Mouse (Mus musculus) kidney, postnatal 14 days (tissue): ENCODE results near the gene Nsf.

Source experiments
- DNase-seq: peaks from one replicate; pipeline ENCODE4 v3.0.0; 2022; ENCODE audit warnings: mixed read lengths

Gene Nsf

DNA sequence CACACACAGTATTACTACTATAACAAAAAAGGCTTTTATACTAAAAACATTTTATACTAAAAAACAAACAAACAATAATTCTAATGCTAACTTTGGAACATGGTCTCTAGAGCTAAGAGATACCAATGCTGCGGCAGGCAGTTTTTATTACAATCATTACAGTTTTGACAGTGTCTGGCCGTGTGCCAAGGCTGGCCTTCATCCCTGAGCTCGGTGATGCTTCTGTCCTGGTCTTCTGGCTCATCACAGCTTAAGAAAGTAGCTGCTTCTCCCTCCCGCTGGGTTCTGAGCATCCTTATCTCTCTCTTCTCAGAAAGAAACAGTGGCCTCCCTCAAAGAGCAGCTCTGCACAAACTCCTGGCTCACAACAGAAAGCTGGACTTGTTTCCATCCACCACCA, 123.9 kb downstream of the Nsf start:
- DNase-seq = no peak

DNA sequence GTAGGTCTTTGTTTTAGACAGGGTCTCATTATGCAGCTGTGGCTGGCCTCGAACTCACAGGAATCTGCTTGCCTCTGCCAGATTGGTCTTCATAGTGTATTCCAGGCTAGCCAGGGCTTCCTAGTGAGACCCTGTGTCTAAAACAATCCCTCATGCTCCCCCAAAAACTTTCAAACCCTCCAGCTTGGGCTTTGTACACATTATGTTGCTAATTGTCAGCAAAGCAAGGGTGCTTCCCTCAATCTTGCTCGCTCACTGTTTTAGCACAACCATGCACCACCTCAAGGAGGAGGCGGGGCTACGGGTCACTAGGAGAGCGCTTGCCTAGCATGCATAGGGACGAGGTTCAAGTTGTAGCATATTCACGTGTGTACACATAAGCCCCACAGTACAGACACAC, 125.0 kb downstream of the Nsf start:
- no peak for DNase-seq

DNA sequence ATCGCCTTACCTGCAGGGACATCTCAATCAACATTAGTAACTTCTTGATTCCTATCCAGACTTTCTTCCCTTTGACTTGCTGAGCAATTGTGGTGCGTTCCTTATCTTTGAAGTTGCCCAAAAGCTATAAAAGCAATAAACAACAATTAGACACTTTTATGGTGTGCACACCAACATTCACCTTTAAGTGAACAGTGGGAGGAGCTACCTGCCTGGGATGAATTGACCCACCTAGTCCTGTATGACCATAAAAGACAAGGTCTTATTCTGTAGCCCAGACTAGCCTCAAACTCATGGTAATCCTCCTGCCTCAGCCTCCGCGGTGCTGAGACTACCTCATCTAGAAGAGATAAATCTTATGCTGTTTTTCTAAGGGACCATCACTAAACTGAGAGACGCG, 126.7 kb downstream of the Nsf start:
- no peak for DNase-seq

DNA sequence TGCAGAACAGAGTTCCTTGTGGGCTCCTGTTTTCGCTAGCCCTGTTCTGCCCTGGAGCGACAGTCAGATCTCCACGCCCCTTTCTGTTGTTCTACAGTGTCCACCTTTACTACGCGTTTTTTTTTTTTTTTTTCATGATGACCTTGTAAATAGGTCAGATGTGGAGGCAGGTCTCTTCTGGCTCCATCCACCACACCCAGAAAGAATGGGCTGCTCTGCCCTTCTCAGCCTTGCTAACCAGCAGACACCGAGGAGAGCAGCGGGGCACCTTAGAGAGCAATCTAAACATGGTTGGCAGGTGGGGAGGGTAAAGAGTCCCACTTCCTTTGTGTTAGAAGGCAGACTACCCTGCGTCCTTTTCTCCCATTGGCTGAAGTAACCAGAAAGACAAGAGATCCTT, 137.1 kb downstream of the Nsf start:
- no peak for DNase-seq

DNA sequence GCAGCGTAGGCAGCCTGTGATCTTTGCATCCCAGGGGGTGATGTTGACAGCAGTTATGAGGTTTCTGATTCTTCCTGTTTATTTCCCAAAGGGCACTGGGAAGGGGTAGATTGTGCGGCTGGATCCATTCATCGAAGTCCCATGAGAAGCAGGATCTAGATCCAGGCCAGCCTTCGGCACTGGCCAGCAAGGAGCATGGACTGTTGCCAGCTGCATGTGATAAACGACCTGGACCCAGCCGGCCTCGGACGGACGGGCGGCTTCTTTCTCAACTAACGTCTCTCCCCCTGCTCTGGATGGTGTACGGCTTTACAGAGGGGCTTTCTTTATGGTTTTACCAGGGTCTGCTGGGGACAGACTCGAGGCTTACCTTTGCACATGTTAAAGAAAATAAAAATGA, 137.9 kb downstream of the Nsf start:
- DNase-seq = peak; percentile 43

DNA sequence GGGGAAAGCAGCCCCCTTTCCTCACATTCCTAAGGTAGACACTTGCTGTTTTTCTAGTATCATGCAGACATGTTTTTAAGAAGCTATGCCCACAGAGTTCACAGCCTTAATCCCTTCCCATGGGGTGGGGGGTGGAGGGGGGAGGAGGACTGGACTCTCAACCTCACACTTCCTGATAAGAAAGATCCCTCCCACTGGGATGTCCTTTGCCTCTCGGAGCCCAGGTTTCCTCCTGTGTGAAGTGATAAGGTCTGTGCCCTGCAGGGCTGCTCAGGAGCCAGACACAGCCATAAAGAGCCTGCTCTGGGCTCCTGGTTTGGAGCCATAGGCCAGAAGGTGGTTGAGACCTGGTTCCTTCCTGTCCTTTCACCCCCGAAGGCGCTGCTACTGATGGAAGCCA, 139.0 kb downstream of the Nsf start:
- no peak for DNase-seq

DNA sequence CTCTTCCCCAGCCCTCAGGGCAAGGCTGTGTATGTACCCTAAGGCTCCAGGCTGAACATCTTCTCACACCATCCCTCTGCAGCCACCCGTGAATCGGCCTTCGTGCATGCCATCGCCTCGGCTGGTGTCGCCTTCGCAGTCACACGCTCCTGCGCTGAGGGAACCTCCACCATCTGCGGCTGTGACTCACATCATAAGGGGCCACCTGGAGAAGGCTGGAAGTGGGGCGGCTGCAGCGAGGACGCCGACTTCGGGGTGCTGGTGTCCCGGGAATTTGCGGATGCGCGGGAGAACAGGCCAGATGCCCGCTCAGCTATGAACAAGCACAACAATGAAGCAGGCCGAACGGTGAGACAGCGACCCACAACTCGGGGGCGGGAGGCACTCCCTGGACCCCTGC, 142.6 kb downstream of the Nsf start:
- DNase-seq = no peak

DNA sequence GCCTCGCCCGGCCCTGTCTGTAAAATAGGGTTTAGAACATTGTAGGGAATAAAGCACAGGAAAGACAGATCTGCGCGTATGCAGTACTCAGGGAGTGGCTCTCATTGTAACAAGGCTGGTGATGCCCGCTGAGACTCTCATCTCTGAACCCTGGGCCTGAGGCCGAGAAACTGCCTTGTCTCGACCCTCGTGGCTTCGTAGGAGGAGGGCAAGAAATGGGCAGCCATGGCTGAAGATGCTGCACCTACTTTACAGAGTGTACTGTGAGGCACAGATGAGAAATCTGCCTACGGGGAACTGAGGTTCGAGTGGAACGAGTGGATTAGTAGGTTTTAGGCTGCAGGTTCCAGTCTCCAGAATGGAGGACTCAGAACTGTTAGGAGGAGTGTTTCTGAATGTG, 143.2 kb downstream of the Nsf start:
- DNase-seq = no peak

DNA sequence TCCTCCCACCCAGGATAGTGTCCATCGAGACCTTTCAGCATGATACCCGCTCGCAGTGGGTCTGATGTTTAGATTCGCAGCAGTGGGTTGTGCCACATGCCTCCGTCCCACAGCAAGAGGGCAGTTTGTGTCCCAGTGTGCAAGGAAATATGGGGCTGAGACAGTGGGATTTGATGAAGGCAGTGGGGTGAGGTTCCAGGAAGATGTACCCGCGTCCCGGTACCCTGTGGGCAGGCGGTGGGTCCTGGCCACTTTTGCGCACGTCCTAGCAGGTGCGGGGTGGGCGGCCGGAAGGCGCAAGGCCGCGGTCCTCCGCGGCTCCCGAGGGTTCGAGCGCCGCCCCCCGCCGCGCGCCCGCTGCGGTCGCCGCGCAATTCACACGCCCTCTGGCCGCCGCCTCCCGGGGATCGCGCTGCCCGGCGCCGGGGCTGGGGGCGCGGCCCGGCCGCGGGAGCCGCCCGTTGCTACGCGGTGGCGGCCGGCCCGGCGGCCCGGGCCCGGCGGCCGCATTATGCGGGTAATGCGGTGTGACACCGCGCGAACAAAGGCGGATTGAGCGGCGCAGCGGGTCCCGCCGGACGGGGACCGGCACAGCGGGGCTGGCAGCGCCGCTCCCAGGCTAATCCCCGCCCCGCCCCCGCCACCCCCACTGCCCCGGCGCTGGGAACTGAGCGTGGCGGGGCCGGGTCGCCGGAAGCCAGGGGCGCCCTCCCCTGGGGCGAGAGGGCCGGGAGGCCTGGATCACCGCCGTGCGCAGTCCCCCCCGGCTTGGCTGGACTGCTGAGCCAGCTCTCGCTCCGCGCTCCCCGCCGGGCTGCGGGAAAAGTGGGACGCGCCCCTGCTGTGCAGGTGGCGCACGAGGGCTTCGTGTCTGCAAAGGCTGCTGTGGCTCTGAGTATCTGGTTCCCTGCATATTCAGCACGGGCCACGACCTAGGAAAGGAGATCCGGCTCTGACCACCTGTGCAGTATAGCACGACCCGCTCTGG, 144.0 kb downstream of the Nsf start:
- DNase-seq = peak; percentile 20

DNA sequence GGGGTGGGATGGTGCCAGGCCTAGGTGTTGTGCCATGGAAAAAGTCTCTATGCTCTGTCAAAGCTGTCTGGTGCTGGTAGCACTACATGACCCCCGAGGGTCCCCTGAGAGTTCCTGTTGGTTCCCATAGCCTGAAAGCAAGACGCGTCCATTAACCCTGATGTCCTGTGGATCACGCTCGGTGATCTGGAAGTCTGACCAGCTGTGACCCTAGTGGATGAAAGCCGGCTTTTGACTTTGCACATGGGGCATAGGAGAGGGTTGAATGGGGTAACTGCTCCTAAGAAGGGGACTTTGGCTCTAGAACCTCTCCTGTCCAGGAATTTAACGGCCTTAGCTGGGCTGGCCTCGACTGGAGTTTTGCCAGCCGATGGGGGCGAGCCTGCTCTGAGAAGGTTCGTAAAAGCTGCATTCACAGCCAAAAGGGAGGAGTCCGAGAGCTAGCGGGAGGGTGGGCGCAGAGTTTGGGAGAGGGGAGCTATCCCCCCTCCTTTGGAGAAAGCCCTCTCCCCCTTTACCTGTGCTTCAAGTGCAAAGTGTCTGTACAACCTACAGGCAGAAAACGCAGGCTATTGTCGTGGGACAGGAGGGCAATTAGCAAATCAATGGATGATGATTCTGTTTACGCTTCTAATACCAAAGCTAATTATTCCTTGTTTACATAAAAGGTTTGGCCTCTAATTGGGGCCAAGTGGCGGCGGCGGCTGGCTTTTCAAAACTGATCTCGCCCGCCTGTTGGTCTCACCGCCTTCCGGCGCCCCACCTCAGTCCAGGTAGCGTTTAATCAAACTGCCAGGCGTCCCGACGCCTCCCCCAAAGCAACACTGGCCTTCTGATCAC, 144.9 kb downstream of the Nsf start:
- no peak for DNase-seq

DNA sequence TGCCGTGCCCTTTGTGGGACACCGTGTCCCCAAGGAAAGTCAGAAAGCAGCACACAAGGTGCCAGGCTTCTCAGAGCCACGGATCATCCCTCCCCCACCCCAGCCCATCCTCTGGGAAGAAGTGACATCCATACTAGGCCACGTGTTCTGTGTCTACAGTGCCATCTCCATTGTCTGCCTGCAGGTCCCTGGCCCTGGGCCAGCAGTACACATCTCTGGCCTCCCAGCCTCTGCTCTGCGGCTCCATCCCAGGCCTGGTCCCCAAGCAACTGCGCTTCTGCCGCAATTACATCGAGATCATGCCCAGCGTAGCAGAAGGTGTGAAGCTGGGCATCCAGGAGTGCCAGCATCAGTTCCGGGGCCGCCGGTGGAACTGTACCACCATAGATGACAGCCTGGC, 145.9 kb downstream of the Nsf start:
- DNase-seq = no peak

DNA sequence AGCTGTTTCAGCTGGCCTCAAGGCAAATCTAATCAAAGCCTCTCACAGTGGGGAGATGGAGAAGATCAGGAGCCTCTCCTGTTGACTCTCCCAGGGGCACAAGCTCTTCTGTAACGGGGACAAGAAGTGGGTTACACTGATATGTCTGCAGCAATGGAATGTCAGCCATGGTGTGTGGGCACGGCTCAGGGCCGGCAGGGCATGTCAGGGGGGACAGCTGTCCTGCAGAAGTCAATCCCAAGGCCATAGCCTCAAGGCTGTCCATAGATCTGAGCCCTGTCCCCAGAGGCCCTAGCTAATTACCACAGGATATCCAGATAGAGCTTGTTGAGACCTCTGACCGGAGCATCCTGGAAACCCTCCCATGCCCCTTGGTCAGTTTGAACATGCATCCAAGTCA, 149.1 kb downstream of the Nsf start:
- no peak for DNase-seq

DNA sequence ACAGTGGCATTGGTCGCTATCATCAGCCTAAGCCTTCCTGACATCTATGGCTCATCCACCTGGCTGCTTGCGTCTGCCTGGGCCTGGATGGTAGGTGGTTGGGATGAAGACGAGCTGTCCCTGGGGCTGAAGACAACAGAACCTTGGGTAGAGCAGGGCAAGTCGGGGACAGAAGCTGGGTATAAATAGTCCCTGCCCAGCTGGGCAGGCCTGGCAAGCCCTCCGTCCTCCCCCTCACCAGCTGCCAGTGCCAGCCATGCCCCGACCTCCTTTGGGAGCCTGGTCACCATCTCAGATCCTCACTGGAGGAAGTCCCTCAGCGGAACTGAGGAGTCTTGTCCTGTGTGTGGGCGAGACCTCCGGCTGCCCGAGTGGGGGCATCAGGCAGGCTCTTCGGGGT, 149.7 kb downstream of the Nsf start:
- DNase-seq = no peak

DNA sequence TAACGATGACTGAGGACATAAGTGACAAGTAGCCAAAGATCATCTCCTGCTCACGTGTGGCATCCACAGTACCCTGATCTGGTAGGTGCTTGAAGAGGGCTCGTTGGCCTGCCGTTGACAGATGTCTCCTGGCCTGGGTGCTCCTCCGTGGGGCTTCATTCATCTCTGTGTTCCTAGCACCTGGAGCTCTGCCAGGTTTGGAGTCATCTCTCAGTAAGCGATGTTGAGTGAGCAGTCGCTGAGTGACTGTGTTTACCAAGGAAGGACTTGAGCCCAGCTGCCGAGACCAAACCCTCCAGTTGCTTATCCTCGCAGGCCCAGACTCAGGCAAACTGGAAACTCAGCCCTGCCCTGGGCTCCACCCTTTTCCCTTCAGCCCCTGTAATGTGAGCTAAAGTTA, 152.7 kb downstream of the Nsf start:
- no peak for DNase-seq

DNA sequence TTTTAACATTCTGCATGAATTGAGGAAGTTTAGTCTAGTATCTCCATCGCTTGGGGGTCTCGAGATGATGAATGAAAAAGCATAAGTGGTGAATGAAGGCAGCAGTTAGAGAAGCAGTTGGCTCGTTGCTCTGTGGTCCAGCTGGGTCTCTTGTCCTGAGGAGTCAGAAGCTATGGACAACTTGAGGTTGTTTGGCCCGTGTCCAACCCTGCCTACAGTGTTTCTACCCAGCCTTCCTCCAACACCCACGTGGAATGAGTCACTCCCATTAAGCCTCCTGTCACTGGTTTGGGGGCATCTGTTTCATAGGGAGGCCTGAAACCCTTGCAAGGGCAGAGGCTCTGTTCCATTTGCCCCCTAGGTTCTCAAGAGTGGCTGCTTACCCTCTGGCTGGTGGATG, 163.9 kb downstream of the Nsf start:
- DNase-seq = no peak

DNA sequence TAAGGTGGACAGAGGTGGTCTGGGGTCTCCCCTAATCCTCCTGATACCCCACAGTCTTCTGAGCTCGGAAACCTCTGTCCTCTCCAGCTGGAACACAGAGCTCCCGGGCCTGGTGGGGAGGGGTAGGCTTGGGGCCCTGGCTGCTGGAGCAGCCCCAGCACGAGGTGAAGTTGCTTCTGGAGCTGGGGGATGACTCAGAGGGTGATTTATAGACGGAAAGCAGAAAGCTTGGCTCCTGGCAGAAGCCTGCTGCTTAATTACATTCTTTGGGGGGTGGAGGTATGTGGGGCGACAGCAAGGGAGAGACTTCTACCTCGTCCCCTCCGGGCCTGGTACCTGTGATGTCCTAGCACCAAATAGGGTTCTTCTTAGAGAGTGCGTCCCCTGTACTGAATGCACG, 173.7 kb downstream of the Nsf start:
- no peak for DNase-seq

DNA sequence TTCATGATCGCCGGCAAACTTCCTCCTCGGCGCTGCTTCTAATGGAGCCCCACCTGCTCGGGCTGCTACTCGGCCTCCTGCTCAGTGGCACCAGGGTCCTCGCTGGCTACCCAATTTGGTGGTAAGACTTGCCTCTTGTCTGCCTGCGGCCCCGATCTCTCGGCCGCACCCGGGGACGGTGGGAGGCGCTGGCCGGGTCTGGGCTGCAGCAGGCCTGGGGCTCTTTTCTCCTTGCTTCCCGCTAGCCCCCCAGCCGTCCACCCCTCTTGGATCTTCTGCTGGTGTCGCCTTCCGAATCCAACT, 179.7 kb downstream of the Nsf start:
- no peak for DNase-seq

DNA sequence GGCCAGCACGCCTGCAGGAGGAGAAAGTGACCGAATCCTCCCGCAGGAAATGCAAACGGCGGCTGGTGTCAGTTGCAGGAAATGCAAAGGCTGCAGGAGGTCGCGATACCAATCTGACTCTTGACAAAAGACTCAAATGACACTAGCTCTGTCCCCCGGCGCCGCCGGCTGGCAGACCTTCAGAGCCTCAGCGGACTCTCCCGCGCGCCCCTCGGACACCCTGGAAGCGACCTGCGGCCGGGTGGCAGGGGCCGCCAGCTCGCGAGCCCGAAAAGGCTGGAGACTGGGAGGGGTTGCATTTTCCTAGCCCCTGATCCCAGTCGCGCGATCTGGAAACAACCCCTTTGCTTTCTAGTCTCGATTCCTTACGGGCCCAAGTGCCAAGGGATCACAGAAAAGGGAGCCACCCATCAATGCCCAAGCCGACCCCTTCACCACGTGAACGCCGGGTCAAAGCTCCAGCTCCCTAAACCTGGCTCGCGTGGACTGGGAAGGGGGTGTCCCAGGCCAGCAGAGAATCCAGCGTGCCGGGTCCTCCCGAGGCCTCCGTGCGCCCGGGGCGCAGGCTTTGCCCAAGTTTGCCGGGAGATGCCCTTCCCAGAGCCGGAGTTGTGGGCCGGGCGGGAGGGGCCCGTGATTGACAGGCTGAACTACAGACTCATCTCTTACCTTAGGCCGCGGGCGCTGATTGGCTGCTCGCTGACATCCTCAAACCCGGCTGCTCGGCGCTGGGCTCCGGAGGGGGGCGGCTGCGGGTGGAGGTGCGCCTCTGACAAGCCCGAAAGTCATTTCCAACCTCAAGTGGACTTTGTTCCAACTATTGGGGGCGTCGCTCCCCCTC, 180.2 kb downstream of the Nsf start, which contains the start of gene Wnt3:
Wnt3 (plus strand) TSS at position 764 of the 841 bp plus-strand sequence.
- no peak for DNase-seq

DNA sequence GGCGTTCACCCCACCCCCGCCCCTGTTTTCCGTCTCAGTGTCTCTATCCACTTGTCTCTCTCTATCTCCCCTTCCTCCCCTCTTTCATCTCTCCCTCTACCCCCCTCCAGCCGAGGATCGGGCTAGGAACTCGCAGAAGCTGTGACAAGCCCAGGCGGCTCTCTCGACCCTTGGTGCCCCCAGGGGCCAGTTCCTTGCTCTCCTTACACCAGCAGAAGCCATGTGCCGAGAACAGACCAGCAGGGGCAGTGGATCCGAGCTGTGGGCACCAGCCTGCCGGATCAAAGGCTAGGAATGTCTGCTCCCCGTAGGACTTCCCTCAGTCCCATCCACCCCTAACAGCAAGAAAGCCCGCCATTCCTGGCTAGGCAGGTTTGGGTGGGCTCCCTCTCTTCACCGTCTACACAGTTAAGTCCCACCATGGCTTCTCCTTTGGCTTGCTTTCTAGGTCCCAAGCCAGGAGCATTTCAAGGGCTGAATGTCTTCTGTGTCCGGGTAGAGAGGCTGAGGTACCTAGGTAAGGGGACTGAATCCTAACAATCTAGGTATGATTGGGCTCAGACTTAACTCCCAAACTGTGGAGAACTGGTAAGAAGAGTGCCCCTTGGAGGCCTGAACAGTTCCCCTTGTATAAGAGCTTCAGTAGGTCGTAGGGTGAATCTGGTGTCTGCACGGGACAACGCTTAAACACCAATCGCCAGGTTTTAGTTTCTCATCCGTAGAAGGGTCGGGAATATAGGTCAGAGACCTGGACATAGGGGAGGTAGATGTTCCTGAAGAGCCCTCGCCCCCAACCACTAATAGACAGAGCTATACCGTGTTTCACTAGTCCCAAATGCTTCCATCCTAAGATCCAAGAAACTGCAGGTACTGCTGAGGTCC, 181.1 kb downstream of the Nsf start:
- no peak for DNase-seq
